In genomic region chr6:134119136-134119535, GRCm38 (mm10) we compare ENCODE assay signal across 9 mouse cellular contexts.
DNase-seq lines count a peak whose midpoint lies in the region; ATAC-seq and TF ChIP-seq lines count a peak whose summit lies in the region.
"Had no signal": no experiment of that assay in that cellular context is flagged by ENCODE, and none has a peak within 500 bp of the region (broad histone marks: within the 10 kb centered on the region; RNA-seq: fewer than 3 reads in every experiment).

No protein-coding gene starts in this region.

- 6% methylated on average over 4 of the region's 4 CpGs for WGBS in intestine, postnatal 0 days

- H3K9ac ChIP-seq in intestine, postnatal 0 days (ENCODE audit: low read depth, low read length), result no peak overlapping the region
- H3K9ac ChIP-seq: hindbrain, embryonic 14.5 days; liver, embryonic 14.5 days had no signal

- H3K4me2 ChIP-seq in intestine, postnatal 0 days (replicated peaks; ENCODE audit: low read depth), result no peak overlapping the region
- H3K4me2 ChIP-seq: hindbrain, embryonic 14.5 days had no signal

- peaks cover 9% of the 10 kb centered on the region; the same call in 1 of the 2 replicates for H3K36me3 ChIP-seq in intestine, postnatal 0 days (ENCODE audit: control insufficient read depth, insufficient read depth)

- H3K4me1 ChIP-seq in intestine, postnatal 0 days (replicated peaks; ENCODE audit: control insufficient read depth, insufficient read depth, low read length), result no peaks in the 10 kb centered on the region

- no peak for TF ChIP-seq CTCF in intestine, postnatal 0 days (IDR thresholded peaks at IDR 0.05; ENCODE audit: low read depth)

- no peaks in the 10 kb centered on the region for H3K9me3 ChIP-seq in intestine, postnatal 0 days (ENCODE audit: control insufficient read depth)

- H3K4me3 ChIP-seq in intestine, postnatal 0 days (ENCODE audit: low read depth, low read length), result no peak overlapping the region

- H3K27ac ChIP-seq in intestine, postnatal 0 days (ENCODE audit: low read depth, low read length), result no peak overlapping the region
- H3K27ac ChIP-seq: hindbrain, embryonic 14.5 days; liver, embryonic 14.5 days had no signal

- H3K27me3 ChIP-seq in intestine, postnatal 0 days (replicated peaks; ENCODE audit: control insufficient read depth, insufficient read depth, low read length), result no peaks in the 10 kb centered on the region

- ATAC-seq in intestine, postnatal 0 days, result peak; percentile 36; the same call in 1 of the 2 replicates

- peak; percentile 26 for DNase-seq in kidney, postnatal 10 days
- no peak for DNase-seq in kidney, adult 18-20 months
- peak; percentile 33 for DNase-seq in Muller cell, postnatal 12 days (ENCODE audit: inconsistent ontology term)
- DNase-seq in embryo, embryonic 10 days (ENCODE audit: low spot score), result peak; percentile 49
- no peak for DNase-seq in urinary bladder, postnatal 10 days (ENCODE audit: low spot score)
- no peak for DNase-seq in adipocyte (ENCODE audit: low spot score)

Comparison
In these comparisons a context has a peak if more than half of its experiments do, and no peak if none do; other contexts are left out.
1. DNase-seq: peak in kidney, postnatal 10 days (single experiment), Muller cell, postnatal 12 days (single experiment) and embryo, embryonic 10 days (single experiment); none in kidney, adult 18-20 months (single experiment), urinary bladder, postnatal 10 days (single experiment) and adipocyte (single experiment).